Mouse (Mus musculus) testis, adult 2 months (tissue): ENCODE results near the gene Pfkl. TPM values are rescaled to one million over a fixed set of nuclear protein-coding genes. Genes with fewer than 3 reads are reported as not detected.
A peak's percentile ranks its signal among the peaks of the same experiment; 100 is the strongest.

Experiments
- H3K27ac ChIP-seq: fragments of 200-500 bp; 2 replicates; pipeline ENCODE4 v1.5.1; 2012; ENCODE audit warnings: low read depth, low read length; ENCODE audit not compliant: control insufficient read depth, insufficient read depth
- H3K27me3 ChIP-seq: fragments of 200-500 bp; 2 replicates; pipeline ENCODE4 v1.6.1; 2012; ENCODE audit warnings: mild to moderate bottlenecking, low read length, moderate library complexity; ENCODE audit not compliant: control insufficient read depth, insufficient read depth
- H3K36me3 ChIP-seq: fragments of 200-500 bp; 2 replicates; pipeline ENCODE4 v1.6.1; 2012; ENCODE audit warnings: mild to moderate bottlenecking, low read length; ENCODE audit not compliant: control insufficient read depth, insufficient read depth
- H3K4me1 ChIP-seq: fragments of 200-500 bp; 2 replicates; pipeline ENCODE4 v1.6.1; 2012; ENCODE audit warnings: low read length; ENCODE audit not compliant: control insufficient read depth, insufficient read depth
- H3K4me3 ChIP-seq: fragments of 200-500 bp; 2 replicates; pipeline ENCODE4 v1.5.1; 2012; ENCODE audit warnings: low read depth, mild to moderate bottlenecking, low read length, moderate library complexity, mixed read lengths; ENCODE audit not compliant: control insufficient read depth
- CTCF ChIP-seq: fragments of 200-500 bp; IDR thresholded peaks from 2 replicates; pipeline ENCODE4 v1.5.1; 2012; ENCODE audit warnings: low read depth, mild to moderate bottlenecking, inconsistent platforms, low read length, moderate library complexity; ENCODE audit not compliant: control insufficient read depth, insufficient read depth, insufficient replicate concordance
- POLR2A ChIP-seq: fragments of 200-500 bp; IDR thresholded peaks from 2 replicates; pipeline ENCODE4 v1.6.1; 2012; ENCODE audit warnings: low read depth, mild to moderate bottlenecking, inconsistent platforms, low read length, moderate library complexity; ENCODE audit not compliant: control insufficient read depth
- polyA plus RNA-seq: library from polyadenylated mRNA; depleted of rRNA; stranded (reverse); fragments of >200 nt; gene quantifications from 2 replicates; pipeline ENCODE4 v1.2.3, GENCODE M21; 2012

Pfkl gene
- polyA plus RNA-seq, 1 experiment: 16.3 TPM

GRCm38 (mm10) chr10:77974811-77975210 is 35.1 kb downstream of the Pfkl start:
- Histone ChIP-seq H3K36me3 (no peaks in the 10 kb centered on the region), H3K27ac (no peak overlapping the region), H3K27me3 (no peaks in the 10 kb centered on the region), H3K4me3 (no peak overlapping the region), H3K4me1 (peaks cover 6% of the 10 kb centered on the region)
- no peak for TF ChIP-seq POLR2A
- no peak for TF ChIP-seq CTCF

GRCm38 (mm10) chr10:77974323-77974722 is 35.6 kb downstream of the Pfkl start:
- H3K4me3 ChIP-seq: no peak overlapping the region
- TF ChIP-seq POLR2A (no peak), CTCF (no peak)

GRCm38 (mm10) chr10:77971709-77972553 is 38.0 kb downstream of the Pfkl start:
- TF ChIP-seq CTCF: peak; percentile 67; the same call in 1 of the 2 replicates
- no peak for TF ChIP-seq POLR2A
- H3K27me3 ChIP-seq: no peaks in the 10 kb centered on the region
- no peaks in the 10 kb centered on the region for H3K36me3 ChIP-seq
- no peak overlapping the region for H3K27ac ChIP-seq
- H3K4me3 ChIP-seq: no peak overlapping the region
- H3K4me1 ChIP-seq: peaks cover 6% of the 10 kb centered on the region

More at GRCm38 (mm10) chr10:77974323-77974722, 35.6 kb downstream of the Pfkl start:
- Histone ChIP-seq H3K4me1 (peaks cover 8% of the 10 kb centered on the region), H3K27me3 (no peaks in the 10 kb centered on the region), H3K27ac (no peak overlapping the region), H3K36me3 (no peaks in the 10 kb centered on the region)

GRCm38 (mm10) chr10:77971191-77971590 is 38.7 kb downstream of the Pfkl start:
- Histone ChIP-seq H3K4me3 (no peak overlapping the region), H3K27me3 (no peaks in the 10 kb centered on the region), H3K27ac (no peak overlapping the region), H3K36me3 (no peaks in the 10 kb centered on the region), H3K4me1 (peaks cover 6% of the 10 kb centered on the region)
- TF ChIP-seq POLR2A (no peak), CTCF (no peak)

GRCm38 (mm10) chr10:77970481-77970880 is 39.4 kb downstream of the Pfkl start, which contains the start of gene Trpm2:
Gene Trpm2, minus strand, starts transcription at chr10:77970563.
- Histone ChIP-seq H3K27me3 (no peaks in the 10 kb centered on the region), H3K4me3 (no peak within 1 kb of the TSS), H3K36me3 (no peaks in the 10 kb centered on the region), H3K27ac (no peak within 1 kb of the TSS), H3K4me1 (peaks cover 6% of the 10 kb centered on the region)
- TF ChIP-seq CTCF: no peak
- no peak for TF ChIP-seq POLR2A

GRCm38 (mm10) chr10:77969973-77970325 is 39.9 kb downstream of the Pfkl start:
- Histone ChIP-seq H3K27me3 (no peaks in the 10 kb centered on the region), H3K4me1 (peaks cover 6% of the 10 kb centered on the region)

GRCm38 (mm10) chr10:77969274-77969972 is 40.5 kb downstream of the Pfkl start:
- TF ChIP-seq CTCF (no peak), POLR2A (no peak)
- Histone ChIP-seq H3K36me3 (no peaks in the 10 kb centered on the region), H3K4me3 (no peak overlapping the region), H3K27me3 (no peaks in the 10 kb centered on the region), H3K27ac (no peak overlapping the region), H3K4me1 (peaks cover 6% of the 10 kb centered on the region)

More at GRCm38 (mm10) chr10:77969973-77970325, 39.9 kb downstream of the Pfkl start:
- Histone ChIP-seq H3K27ac (no peak overlapping the region), H3K36me3 (no peaks in the 10 kb centered on the region), H3K4me3 (no peak overlapping the region)
- no peak for TF ChIP-seq POLR2A
- TF ChIP-seq CTCF: no peak
